Mouse (Mus musculus): ENCODE data around the gene Nono.

Gene Nono

GRCm38 (mm10) chrX:101486487-101487152 is 57.5 kb downstream of the Nono start:
- peak; percentile 20 to 49 for DNase-seq (ENCODE audit: low spot score in 2 of 2)

All from frontal cortex, postnatal 36 days (tissue).